Mouse (Mus musculus): Measurements from ENCODE around the gene Lrrc9. TPM values are rescaled to one million over a fixed set of nuclear protein-coding genes. Genes with fewer than 3 reads are reported as not detected.

Gene Lrrc9
- polyA plus RNA-seq, 1 experiment, result not detected

DNA sequence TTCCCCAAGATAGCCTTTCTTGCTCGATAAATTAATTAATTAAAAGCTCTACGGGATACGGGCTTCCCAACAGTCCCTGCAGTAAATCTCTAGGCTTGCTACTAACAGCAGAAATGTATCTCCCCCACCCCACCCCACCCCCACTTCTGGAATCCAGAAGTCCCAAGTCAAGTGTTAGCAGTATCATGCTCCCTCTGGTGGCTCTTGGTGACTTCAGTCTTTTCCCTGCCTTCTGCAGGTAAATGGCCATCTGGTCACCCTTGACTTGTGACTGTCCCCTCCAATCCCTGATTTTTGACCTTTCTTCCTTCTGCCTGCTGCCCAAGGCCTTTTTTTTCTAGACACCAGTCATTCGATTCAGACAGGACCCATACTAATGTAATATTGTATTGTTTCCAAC lies 9.5 kb upstream of the Lrrc9 start:
- Histone ChIP-seq H3K36me3 (ENCODE audit: control insufficient read depth, insufficient read depth) (no peaks in the 10 kb centered on the region), H3K27me3 (ENCODE audit: control insufficient read depth, insufficient read depth, insufficient read length) (no peaks in the 10 kb centered on the region), H3K79me3 (ENCODE audit: low read depth) (no peaks in the 10 kb centered on the region), H3K79me2 (ENCODE audit: control insufficient read depth, insufficient read depth) (no peaks in the 10 kb centered on the region), H3K4me3 (ENCODE audit: insufficient read depth, poor library complexity, severe bottlenecking) (no peak overlapping the region), H3ac (ENCODE audit: control insufficient read depth, insufficient read length, low read depth) (no peak overlapping the region)
- TF ChIP-seq MYOD1 (IDR thresholded peaks at IDR 0.05; ENCODE audit: control insufficient read depth, insufficient read length, low read depth), result no peak
- no peak for TF ChIP-seq MAX (IDR thresholded peaks at IDR 0.05)
- no peak for TF ChIP-seq USF1 (IDR thresholded peaks at IDR 0.05; ENCODE audit: low read depth)
- TF ChIP-seq MYOG (IDR thresholded peaks at IDR 0.05; ENCODE audit: control insufficient read depth, extremely low read depth, insufficient read length), result no peak
- TF ChIP-seq CEBPB (IDR thresholded peaks at IDR 0.05; ENCODE audit: low read depth), result no peak
- no peak for TF ChIP-seq CTCF (IDR thresholded peaks at IDR 0.05; ENCODE audit: control insufficient read depth, insufficient read depth, insufficient read length)

DNA sequence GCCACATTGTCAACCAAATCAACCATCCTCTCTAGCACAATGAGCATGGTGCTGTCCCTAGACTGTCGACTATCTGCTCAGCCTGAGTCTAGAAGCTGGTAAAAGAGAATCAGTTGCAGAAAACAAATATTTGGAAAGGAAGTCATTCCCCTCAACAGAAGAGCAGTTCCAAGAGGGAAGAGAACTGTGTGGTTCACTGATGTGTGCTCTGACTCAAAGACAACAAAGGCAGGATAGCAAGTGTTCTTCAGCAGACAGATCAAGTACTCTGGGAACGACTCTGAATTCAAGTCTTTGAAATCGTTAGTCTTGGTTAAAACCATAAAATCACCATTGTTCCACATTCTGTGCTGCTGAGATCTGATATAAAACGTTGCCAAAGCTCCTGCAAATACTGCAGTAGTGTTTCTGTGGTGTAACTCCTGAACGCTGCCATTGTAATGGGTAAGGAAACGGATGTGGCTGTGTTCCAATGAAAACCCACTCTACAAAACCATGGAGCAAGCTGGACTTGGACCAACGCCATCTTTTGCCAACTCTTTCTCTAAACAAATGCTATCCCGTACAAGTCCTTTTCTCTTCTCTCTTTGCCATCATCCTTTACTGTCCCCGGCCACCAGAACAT lies 8.3 kb upstream of the Lrrc9 start:
- no peaks in the 10 kb centered on the region for H3K27me3 ChIP-seq (ENCODE audit: control insufficient read depth, insufficient read depth, insufficient read length)
- no peak overlapping the region for H3ac ChIP-seq (ENCODE audit: control insufficient read depth, insufficient read length, low read depth)
- no peak for TF ChIP-seq MYOG (IDR thresholded peaks at IDR 0.05; ENCODE audit: control insufficient read depth, extremely low read depth, insufficient read length)
- TF ChIP-seq CTCF (IDR thresholded peaks at IDR 0.05; ENCODE audit: control insufficient read depth, insufficient read depth, insufficient read length), result no peak
- TF ChIP-seq CEBPB (IDR thresholded peaks at IDR 0.05; ENCODE audit: low read depth), result no peak
- no peak for TF ChIP-seq USF1 (IDR thresholded peaks at IDR 0.05; ENCODE audit: low read depth)
- no peak for TF ChIP-seq MYOD1 (IDR thresholded peaks at IDR 0.05; ENCODE audit: control insufficient read depth, insufficient read length, low read depth)
- TF ChIP-seq MAX (IDR thresholded peaks at IDR 0.05), result no peak
- TF ChIP-seq FOSL1 (IDR thresholded peaks at IDR 0.05; ENCODE audit: insufficient read depth, low read length, poor library complexity, severe bottlenecking), result no peak
- H3K36me3 ChIP-seq (ENCODE audit: control insufficient read depth, insufficient read depth), result no peaks in the 10 kb centered on the region
- H3K79me2 ChIP-seq (ENCODE audit: control insufficient read depth, insufficient read depth), result no peaks in the 10 kb centered on the region
- H3K79me3 ChIP-seq (ENCODE audit: low read depth), result no peaks in the 10 kb centered on the region
- H3K4me3 ChIP-seq (ENCODE audit: insufficient read depth, poor library complexity, severe bottlenecking), result no peak overlapping the region

- H3K79me2 ChIP-seq (ENCODE audit: control insufficient read depth, insufficient read depth), result no peaks in the 10 kb centered on the region
- TF ChIP-seq MYOG (IDR thresholded peaks at IDR 0.05; ENCODE audit: control insufficient read depth, extremely low read depth, insufficient read length), result no peak
- TF ChIP-seq MYOD1 (IDR thresholded peaks at IDR 0.05; ENCODE audit: control insufficient read depth, insufficient read length, low read depth), result no peak
- TF ChIP-seq CEBPB (IDR thresholded peaks at IDR 0.05; ENCODE audit: low read depth), result no peak
- TF ChIP-seq MAX (IDR thresholded peaks at IDR 0.05), result no peak
- no peak for TF ChIP-seq USF1 (IDR thresholded peaks at IDR 0.05; ENCODE audit: low read depth)
- no peak for TF ChIP-seq CTCF (IDR thresholded peaks at IDR 0.05; ENCODE audit: control insufficient read depth, insufficient read depth, insufficient read length)
- no peak for TF ChIP-seq FOSL1 (IDR thresholded peaks at IDR 0.05; ENCODE audit: insufficient read depth, low read length, poor library complexity, severe bottlenecking)
- H3K36me3 ChIP-seq (ENCODE audit: control insufficient read depth, insufficient read depth), result no peaks in the 10 kb centered on the region
- no peak overlapping the region for H3ac ChIP-seq (ENCODE audit: control insufficient read depth, insufficient read length, low read depth)
- peaks cover 3% of the 10 kb centered on the region for H3K27me3 ChIP-seq (ENCODE audit: control insufficient read depth, insufficient read depth, insufficient read length)
- no peak overlapping the region for H3K4me3 ChIP-seq (ENCODE audit: insufficient read depth, poor library complexity, severe bottlenecking)
- H3K79me3 ChIP-seq (ENCODE audit: low read depth), result no peaks in the 10 kb centered on the region
Measured at GRCm38 (mm10) chr12:72437676-72438341, 3.9 kb upstream of the Lrrc9 start.

GRCm38 (mm10) chr12:72438961-72439480 lies 2.6 kb upstream of the Lrrc9 start:
- no peak overlapping the region for H3ac ChIP-seq (ENCODE audit: control insufficient read depth, insufficient read length, low read depth)
- no peak overlapping the region for H3K4me3 ChIP-seq (ENCODE audit: insufficient read depth, poor library complexity, severe bottlenecking)
- TF ChIP-seq FOSL1 (IDR thresholded peaks at IDR 0.05; ENCODE audit: insufficient read depth, low read length, poor library complexity, severe bottlenecking) (no peak), USF1 (IDR thresholded peaks at IDR 0.05; ENCODE audit: low read depth) (no peak), MAX (IDR thresholded peaks at IDR 0.05) (no peak), CEBPB (IDR thresholded peaks at IDR 0.05; ENCODE audit: low read depth) (no peak), CTCF (IDR thresholded peaks at IDR 0.05; ENCODE audit: control insufficient read depth, insufficient read depth, insufficient read length) (no peak), MYOD1 (IDR thresholded peaks at IDR 0.05; ENCODE audit: control insufficient read depth, insufficient read length, low read depth) (no peak), MYOG (IDR thresholded peaks at IDR 0.05; ENCODE audit: control insufficient read depth, extremely low read depth, insufficient read length) (no peak)
- no peaks in the 10 kb centered on the region for H3K79me3 ChIP-seq (ENCODE audit: low read depth)
- no peaks in the 10 kb centered on the region for H3K36me3 ChIP-seq (ENCODE audit: control insufficient read depth, insufficient read depth)
- no peaks in the 10 kb centered on the region for H3K79me2 ChIP-seq (ENCODE audit: control insufficient read depth, insufficient read depth)
- peaks cover 3% of the 10 kb centered on the region for H3K27me3 ChIP-seq (ENCODE audit: control insufficient read depth, insufficient read depth, insufficient read length)

DNA sequence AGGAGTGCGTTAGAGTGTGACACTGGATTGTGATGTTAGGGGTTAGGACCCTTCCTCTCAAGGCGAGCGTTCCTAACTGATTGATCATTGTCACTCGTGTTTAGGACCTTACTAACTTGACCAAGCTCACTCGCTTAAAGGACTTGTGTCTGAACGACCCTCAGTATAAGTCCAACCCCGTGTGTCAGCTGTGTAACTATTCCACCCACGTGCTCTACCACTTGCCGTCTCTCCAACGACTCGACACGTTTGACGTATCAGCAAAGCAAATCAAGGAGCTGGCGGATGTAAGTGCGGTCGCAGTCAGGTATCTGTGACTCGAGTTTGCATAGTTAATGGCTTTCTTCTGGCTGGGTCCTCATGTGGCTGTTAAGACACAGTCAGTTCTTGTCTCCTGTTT lies 12.3 kb downstream of the Lrrc9 start:
- H3K27me3 ChIP-seq (ENCODE audit: control insufficient read depth, insufficient read depth, insufficient read length), result peaks cover 9% of the 10 kb centered on the region
- H3K79me3 ChIP-seq (ENCODE audit: low read depth), result no peaks in the 10 kb centered on the region
- no peak overlapping the region for H3ac ChIP-seq (ENCODE audit: control insufficient read depth, insufficient read length, low read depth)
- no peak overlapping the region for H3K4me3 ChIP-seq (ENCODE audit: insufficient read depth, poor library complexity, severe bottlenecking)
- no peaks in the 10 kb centered on the region for H3K36me3 ChIP-seq (ENCODE audit: control insufficient read depth, insufficient read depth)
- no peaks in the 10 kb centered on the region for H3K79me2 ChIP-seq (ENCODE audit: control insufficient read depth, insufficient read depth)
- TF ChIP-seq MYOG (IDR thresholded peaks at IDR 0.05; ENCODE audit: control insufficient read depth, extremely low read depth, insufficient read length), result no peak
- no peak for TF ChIP-seq FOSL1 (IDR thresholded peaks at IDR 0.05; ENCODE audit: insufficient read depth, low read length, poor library complexity, severe bottlenecking)
- TF ChIP-seq USF1 (IDR thresholded peaks at IDR 0.05; ENCODE audit: low read depth), result no peak
- no peak for TF ChIP-seq CTCF (IDR thresholded peaks at IDR 0.05; ENCODE audit: control insufficient read depth, insufficient read depth, insufficient read length)
- TF ChIP-seq CEBPB (IDR thresholded peaks at IDR 0.05; ENCODE audit: low read depth), result no peak
- TF ChIP-seq MAX (IDR thresholded peaks at IDR 0.05), result no peak
- TF ChIP-seq MYOD1 (IDR thresholded peaks at IDR 0.05; ENCODE audit: control insufficient read depth, insufficient read length, low read depth), result no peak
